Mouse (Mus musculus): ENCODE data around the gene Tmem88b.
"Not testable (repeated sequence)": the region's sequence is repeated elsewhere in the genome, so short reads cannot be mapped to it uniquely, and the experiment has no call there.

The Tmem88b gene

GRCm38 (mm10) chr4:155760613-155761355 lies 24.9 kb downstream of the Tmem88b start, which contains the start of gene Atad3a:
Gene Atad3a, minus strand, starts transcription at chr4:155761093.
- DNase-seq (ENCODE audit: low read depth, low spot score): peak; percentile 96

- DNase-seq (ENCODE audit: low read depth, low spot score): peak; percentile 74
Observed at GRCm38 (mm10) chr4:155759862-155760612, 25.6 kb downstream of the Tmem88b start.

GRCm38 (mm10) chr4:155757011-155757410 lies 28.7 kb downstream of the Tmem88b start:
- DNase-seq (ENCODE audit: low read depth, low spot score): no peak

GRCm38 (mm10) chr4:155746575-155747490 lies 38.8 kb downstream of the Tmem88b start:
- no peak for DNase-seq (ENCODE audit: low read depth, low spot score)

- DNase-seq (ENCODE audit: low read depth, low spot score): no peak
Observed at GRCm38 (mm10) chr4:155746036-155746548, 39.6 kb downstream of the Tmem88b start.

- DNase-seq (ENCODE audit: low read depth, low spot score): no peak
Observed at GRCm38 (mm10) chr4:155745136-155745535, 40.5 kb downstream of the Tmem88b start.

GRCm38 (mm10) chr4:155744474-155744873 lies 41.2 kb downstream of the Tmem88b start:
- DNase-seq (ENCODE audit: low read depth, low spot score): no peak

- no peak for DNase-seq (ENCODE audit: low read depth, low spot score)
Observed at GRCm38 (mm10) chr4:155742684-155743083, 43.0 kb downstream of the Tmem88b start.

GRCm38 (mm10) chr4:155740681-155741080 lies 45.0 kb downstream of the Tmem88b start:
- DNase-seq (ENCODE audit: low read depth, low spot score): not testable (repeated sequence)

- DNase-seq (ENCODE audit: low read depth, low spot score): no peak
Observed at GRCm38 (mm10) chr4:155739741-155740636, 45.7 kb downstream of the Tmem88b start.

GRCm38 (mm10) chr4:155739152-155739551 lies 46.5 kb downstream of the Tmem88b start:
- no peak for DNase-seq (ENCODE audit: low read depth, low spot score)

GRCm38 (mm10) chr4:155738262-155738661 lies 47.4 kb downstream of the Tmem88b start:
- no peak for DNase-seq (ENCODE audit: low read depth, low spot score)

GRCm38 (mm10) chr4:155736421-155736820 lies 49.3 kb downstream of the Tmem88b start:
- DNase-seq (ENCODE audit: low read depth, low spot score): no peak

- DNase-seq (ENCODE audit: low read depth, low spot score): peak; percentile 12
Observed at GRCm38 (mm10) chr4:155735788-155736187, 49.9 kb downstream of the Tmem88b start.

GRCm38 (mm10) chr4:155734951-155735702 lies 50.5 kb downstream of the Tmem88b start:
- DNase-seq (ENCODE audit: low read depth, low spot score): peak; percentile 60

- DNase-seq (ENCODE audit: low read depth, low spot score): peak; percentile 88
Observed at GRCm38 (mm10) chr4:155734350-155734941, 51.2 kb downstream of the Tmem88b start, which contains the start of gene Tmem240. Gene Tmem240, plus strand, starts transcription at chr4:155734800.

- no peak for DNase-seq (ENCODE audit: low read depth, low spot score)
Observed at GRCm38 (mm10) chr4:155733267-155733666, 52.4 kb downstream of the Tmem88b start.
